Mouse (Mus musculus): ENCODE measurements at regions not wholly inside any gene's neighbourhood (a gene's known extent, or its start where the extent isn't known, plus 50 kb on each side); places are given as distances from the start of the nearest gene placed in this dataset.
A peak's percentile ranks its signal among the peaks of the same experiment; 100 is the strongest.
"Not testable (repeated sequence)": the region's sequence is repeated elsewhere in the genome, so short reads cannot be mapped to it uniquely, and the experiment has no call there.

- no peak for DNase-seq (ENCODE audit: low spot score)
Observed at GRCm38 (mm10) chr2:78094921-78095320, 148.7 kb upstream of the Cwc22 start.

GRCm38 (mm10) chr2:78064321-78065037, 118.3 kb upstream of the Cwc22 start:
- DNase-seq (ENCODE audit: low spot score): no peak

GRCm38 (mm10) chr2:78059801-78060416, 113.7 kb upstream of the Cwc22 start:
- DNase-seq (ENCODE audit: low spot score): no peak

- DNase-seq (ENCODE audit: low spot score): no peak
Observed at GRCm38 (mm10) chr2:78058988-78059387, 112.8 kb upstream of the Cwc22 start.

GRCm38 (mm10) chr2:78053910-78054309, 107.7 kb upstream of the Cwc22 start:
- no peak for DNase-seq (ENCODE audit: low spot score)

GRCm38 (mm10) chr2:78050542-78050941, 104.4 kb upstream of the Cwc22 start:
- no peak for DNase-seq (ENCODE audit: low spot score)

- DNase-seq (ENCODE audit: low spot score): peak; percentile 76
Observed at GRCm38 (mm10) chr2:78049248-78049874, 103.2 kb upstream of the Cwc22 start.

- DNase-seq (ENCODE audit: low spot score): no peak
Observed at GRCm38 (mm10) chr2:78048706-78049055, 102.5 kb upstream of the Cwc22 start.

GRCm38 (mm10) chr2:78048030-78048705, 102.0 kb upstream of the Cwc22 start:
- no peak for DNase-seq (ENCODE audit: low spot score)

GRCm38 (mm10) chr2:78027319-78027718, 81.1 kb upstream of the Cwc22 start:
- DNase-seq (ENCODE audit: low spot score): no peak

- DNase-seq (ENCODE audit: low spot score): no peak
Observed at GRCm38 (mm10) chr2:78026808-78027207, 80.6 kb upstream of the Cwc22 start.

GRCm38 (mm10) chr2:78025651-78026435, 79.7 kb upstream of the Cwc22 start:
- DNase-seq (ENCODE audit: low spot score): no peak

GRCm38 (mm10) chr2:78024981-78025565, 78.9 kb upstream of the Cwc22 start:
- no peak for DNase-seq (ENCODE audit: low spot score)

GRCm38 (mm10) chr2:78023916-78024685, 77.9 kb upstream of the Cwc22 start:
- no peak for DNase-seq (ENCODE audit: low spot score)

- no peak for DNase-seq (ENCODE audit: low spot score)
Observed at GRCm38 (mm10) chr2:78023416-78023815, 77.2 kb upstream of the Cwc22 start.

GRCm38 (mm10) chr2:78022756-78023155, 76.6 kb upstream of the Cwc22 start:
- no peak for DNase-seq (ENCODE audit: low spot score)

- DNase-seq (ENCODE audit: low spot score): no peak
Observed at GRCm38 (mm10) chr2:78021905-78022304, 75.7 kb upstream of the Cwc22 start.

GRCm38 (mm10) chr2:78021356-78021900, 75.3 kb upstream of the Cwc22 start:
- DNase-seq (ENCODE audit: low spot score): no peak

- DNase-seq (ENCODE audit: low spot score): no peak
Observed at GRCm38 (mm10) chr2:78020516-78020915, 74.3 kb upstream of the Cwc22 start.

GRCm38 (mm10) chr2:78019916-78020315, 73.7 kb upstream of the Cwc22 start:
- DNase-seq (ENCODE audit: low spot score): no peak

- DNase-seq (ENCODE audit: low spot score): not testable (repeated sequence)
Observed at GRCm38 (mm10) chr2:78012441-78012840, 66.3 kb upstream of the Cwc22 start.
